Mouse (Mus musculus) embryo, embryonic 10 days (tissue): ENCODE results near the gene Dnajc5.

Experiments used
- DNase-seq: peaks from one replicate; pipeline ENCODE4 v3.0.0-alpha.2; 2015; ENCODE audit warnings: low spot score

The Dnajc5 gene

GRCm38 (mm10) chr2:181511231-181511630, 9.1 kb upstream of the Dnajc5 start:
- DNase-seq: no peak

- DNase-seq: no peak
Observed at GRCm38 (mm10) chr2:181519201-181519600, 1.1 kb upstream of the Dnajc5 start.

GRCm38 (mm10) chr2:181520936-181521227, 597 bp downstream of the Dnajc5 start:
- no peak for DNase-seq

- no peak for DNase-seq
Observed at GRCm38 (mm10) chr2:181521491-181521890, 1.2 kb downstream of the Dnajc5 start.

GRCm38 (mm10) chr2:181522811-181523210, 2.5 kb downstream of the Dnajc5 start:
- DNase-seq: peak; percentile 47

GRCm38 (mm10) chr2:181525526-181525925, 5.2 kb downstream of the Dnajc5 start:
- no peak for DNase-seq

- DNase-seq: no peak
Observed at GRCm38 (mm10) chr2:181529076-181529475, 8.8 kb downstream of the Dnajc5 start.

- DNase-seq: no peak
Observed at GRCm38 (mm10) chr2:181532589-181532988, 12.3 kb downstream of the Dnajc5 start.

GRCm38 (mm10) chr2:181536410-181536809, 16.1 kb downstream of the Dnajc5 start:
- no peak for DNase-seq

- peak; percentile 12 for DNase-seq
Observed at GRCm38 (mm10) chr2:181537444-181538047, 17.3 kb downstream of the Dnajc5 start.

- DNase-seq: no peak
Observed at GRCm38 (mm10) chr2:181541761-181542380, 21.6 kb downstream of the Dnajc5 start.

- DNase-seq: no peak
Observed at GRCm38 (mm10) chr2:181546142-181546541, 25.9 kb downstream of the Dnajc5 start.

- DNase-seq: no peak
Observed at GRCm38 (mm10) chr2:181548227-181548626, 27.9 kb downstream of the Dnajc5 start.

- no peak for DNase-seq
Observed at GRCm38 (mm10) chr2:181548682-181549081, 28.4 kb downstream of the Dnajc5 start.

GRCm38 (mm10) chr2:181550233-181550632, 29.9 kb downstream of the Dnajc5 start:
- no peak for DNase-seq

- DNase-seq: no peak
Observed at GRCm38 (mm10) chr2:181553772-181554171, 33.5 kb downstream of the Dnajc5 start.

GRCm38 (mm10) chr2:181567338-181567737, 47.1 kb downstream of the Dnajc5 start:
- DNase-seq: no peak

- peak; percentile 65 for DNase-seq
Observed at GRCm38 (mm10) chr2:181568272-181569008, 48.2 kb downstream of the Dnajc5 start.

- no peak for DNase-seq
Observed at GRCm38 (mm10) chr2:181569856-181570255, 49.6 kb downstream of the Dnajc5 start.

- no peak for DNase-seq
Observed at GRCm38 (mm10) chr2:181570375-181570774, 50.1 kb downstream of the Dnajc5 start.

- DNase-seq: no peak
Observed at GRCm38 (mm10) chr2:181570921-181571595, 50.8 kb downstream of the Dnajc5 start.

GRCm38 (mm10) chr2:181571941-181572670, 51.8 kb downstream of the Dnajc5 start:
- DNase-seq: no peak
